Mouse (Mus musculus) left cerebral cortex, postnatal 4 days (tissue): ENCODE measurements at regions not wholly inside any gene's neighbourhood (a gene's known extent, or its start where the extent isn't known, plus 50 kb on each side); places are given as distances from the start of the nearest gene placed in this dataset.

Experiments
- DNase-seq: peaks from one replicate; pipeline ENCODE4 v3.0.0-alpha.2; 2022
- intact Hi-C: fragments of 180-260 bp; cut with DNase I; formaldehyde crosslinking; loops from one replicate; pipeline ENCODE4 v1.15.1; 2025

- intact Hi-C loops, result no loop called here
- no peak for DNase-seq
Observed at GRCm38 (mm10) chr3:140044898-140045297, 839.4 kb downstream of the Stpg2 start.

GRCm38 (mm10) chr3:140054634-140055033 lies 849.1 kb downstream of the Stpg2 start:
- intact Hi-C loops, result no loop called here
- no peak for DNase-seq

- intact Hi-C loops, result no loop called here
- DNase-seq, result no peak
Observed at GRCm38 (mm10) chr3:140057962-140058631, 852.6 kb downstream of the Stpg2 start.

- no peak for DNase-seq
- intact Hi-C loops, result no loop called here
Observed at GRCm38 (mm10) chr3:140059102-140059501, 853.6 kb downstream of the Stpg2 start.

GRCm38 (mm10) chr3:140059522-140060110 lies 854.1 kb downstream of the Stpg2 start:
- DNase-seq, result no peak
- intact Hi-C loops, result no loop called here

GRCm38 (mm10) chr3:140061769-140062381 lies 856.4 kb downstream of the Stpg2 start:
- intact Hi-C loops, result no loop called here
- DNase-seq, result peak; percentile 2

- no peak for DNase-seq
- intact Hi-C loops, result no loop called here
Observed at GRCm38 (mm10) chr3:140062880-140063279, 857.4 kb downstream of the Stpg2 start.

GRCm38 (mm10) chr3:140084333-140084732 lies 878.8 kb downstream of the Stpg2 start:
- no peak for DNase-seq
- intact Hi-C loops, result no loop called here

- no peak for DNase-seq
Observed at GRCm38 (mm10) chr3:140085385-140085784, 879.9 kb downstream of the Stpg2 start.

GRCm38 (mm10) chr3:140088019-140088418 lies 882.5 kb downstream of the Stpg2 start:
- no peak for DNase-seq
- intact Hi-C loops, result no loop called here

More at GRCm38 (mm10) chr3:140085385-140085784, 879.9 kb downstream of the Stpg2 start:
- intact Hi-C loops, result no loop called here

- intact Hi-C loops, result no loop called here
- DNase-seq, result no peak
Observed at GRCm38 (mm10) chr3:140091900-140092299, 886.4 kb downstream of the Stpg2 start.

- intact Hi-C loops, result no loop called here
- no peak for DNase-seq
Observed at GRCm38 (mm10) chr3:140096854-140097540, 891.5 kb downstream of the Stpg2 start.

- intact Hi-C loops, result no loop called here
- DNase-seq, result no peak
Observed at GRCm38 (mm10) chr3:140109401-140109800, 903.9 kb downstream of the Stpg2 start.

GRCm38 (mm10) chr3:140111414-140112172 lies 906.1 kb downstream of the Stpg2 start:
- intact Hi-C loops, result no loop called here

GRCm38 (mm10) chr3:140115116-140115515 lies 909.6 kb downstream of the Stpg2 start:
- no peak for DNase-seq
- intact Hi-C loops, result no loop called here

More at GRCm38 (mm10) chr3:140111414-140112172, 906.1 kb downstream of the Stpg2 start:
- DNase-seq, result no peak

- DNase-seq, result no peak
- intact Hi-C loops, result loop anchor here (5.0 kb wide), 1 partner anchor 1845 kb away; no protein-coding TSS in a partner anchor
Observed at GRCm38 (mm10) chr3:140127310-140127709, 921.8 kb downstream of the Stpg2 start.

GRCm38 (mm10) chr3:140129065-140129778 lies 923.7 kb downstream of the Stpg2 start:
- intact Hi-C loops, result loop anchor here (5.0 kb wide), 1 partner anchor 1843 kb away; no protein-coding TSS in a partner anchor
- peak; percentile 51 for DNase-seq

GRCm38 (mm10) chr3:140143900-140144299 lies 938.4 kb downstream of the Stpg2 start:
- intact Hi-C loops, result no loop called here
- DNase-seq, result peak; percentile 65

GRCm38 (mm10) chr3:140147158-140147933 lies 941.9 kb downstream of the Stpg2 start:
- DNase-seq, result no peak
- intact Hi-C loops, result no loop called here
